Mouse (Mus musculus) limb, embryonic 13.5 days (tissue): ENCODE measurements at regions not wholly inside any gene's neighbourhood (a gene's known extent, or its start where the extent isn't known, plus 50 kb on each side); places are given as distances from the start of the nearest gene placed in this dataset.
"Not testable (repeated sequence)": the region's sequence is repeated elsewhere in the genome, so short reads cannot be mapped to it uniquely, and the experiment has no call there.

Experiments used
- ATAC-seq: fragments of 200-750 bp; cut with Nextera tagmentation; 2 replicates; pipeline ENCODE4 v1.8.0; 2017; ENCODE audit warnings: low read depth, moderate number of reproducible peaks, moderate TSS enrichment; ENCODE audit not compliant: low FRiP score
- H3K27ac ChIP-seq: fragments of 300-500 bp; sonication (generic); 2 replicates; pipeline ENCODE4 v1.5.1; 2015; ENCODE audit warnings: inconsistent platforms, mild to moderate bottlenecking, moderate library complexity
- H3K27me3 ChIP-seq: fragments of 300-500 bp; sonication (generic); 2 replicates; pipeline ENCODE4 v1.6.1; 2015; ENCODE audit warnings: mild to moderate bottlenecking, inconsistent platforms
- H3K36me3 ChIP-seq: fragments of 300-500 bp; sonication (generic); 2 replicates; pipeline ENCODE4 v1.6.1; 2015; ENCODE audit warnings: inconsistent platforms, mild to moderate bottlenecking, moderate library complexity
- H3K4me1 ChIP-seq: fragments of 300-500 bp; sonication (generic); 2 replicates; pipeline ENCODE4 v1.6.1; 2015; ENCODE audit warnings: inconsistent platforms
- H3K4me2 ChIP-seq: fragments of 300-500 bp; sonication (generic); replicated peaks from 2 replicates; pipeline ENCODE4 v1.6.1; 2015; ENCODE audit warnings: inconsistent platforms, mild to moderate bottlenecking, moderate library complexity
- H3K4me3 ChIP-seq: fragments of 300-500 bp; sonication (generic); 2 replicates; pipeline ENCODE4 v1.5.1; 2015; ENCODE audit warnings: moderate library complexity, mild to moderate bottlenecking, inconsistent platforms
- H3K9ac ChIP-seq: fragments of 300-500 bp; sonication (generic); 2 replicates; pipeline ENCODE4 v1.6.1; 2015; ENCODE audit warnings: mild to moderate bottlenecking, inconsistent platforms
- H3K9me3 ChIP-seq: fragments of 300-500 bp; sonication (generic); 2 replicates; pipeline ENCODE4 v1.6.1; 2016; ENCODE audit warnings: inconsistent platforms
- WGBS: fragments of 180-500 bp; shearing (Covaris S2); methylation state at CpG from one replicate; pipeline ENCODE4 v1.1.7; 2015; 5-methylcytosine and 5-hydroxymethylcytosine counted together

GRCm38 (mm10) chr13:74969244-74969643 lies 120.4 kb upstream of the Pcsk1 start:
- H3K4me1 ChIP-seq: no peaks in the 10 kb centered on the region
- H3K36me3 ChIP-seq: no peaks in the 10 kb centered on the region
- no peaks in the 10 kb centered on the region for H3K27me3 ChIP-seq
- ATAC-seq: no peak
- H3K27ac ChIP-seq: no peak overlapping the region
- H3K9me3 ChIP-seq: no peaks in the 10 kb centered on the region
- H3K9ac ChIP-seq: no peak overlapping the region
- 75% methylated on average over 1 of the region's 1 CpGs for WGBS
- H3K4me2 ChIP-seq: no peak overlapping the region
- H3K4me3 ChIP-seq: no peak overlapping the region

- Histone ChIP-seq H3K4me2 (no peak overlapping the region), H3K9ac (no peak overlapping the region), H3K27me3 (no peaks in the 10 kb centered on the region), H3K36me3 (no peaks in the 10 kb centered on the region), H3K9me3 (no peaks in the 10 kb centered on the region), H3K4me1 (no peaks in the 10 kb centered on the region), H3K4me3 (no peak overlapping the region), H3K27ac (no peak overlapping the region)
- 90% methylated on average over 1 of the region's 1 CpGs for WGBS
- no peak for ATAC-seq
These were observed 133.8 kb upstream of the Pcsk1 start for GRCm38 (mm10) chr13:74955876-74956275.

- not testable (repeated sequence) for H3K4me3 ChIP-seq, H3K4me2 ChIP-seq, H3K27ac ChIP-seq, H3K27me3 ChIP-seq, H3K9me3 ChIP-seq, ATAC-seq, H3K36me3 ChIP-seq, H3K9ac ChIP-seq, H3K4me1 ChIP-seq
- 40% methylated on average over 2 of the region's 2 CpGs for WGBS
These were observed 105.0 kb upstream of the Cast start for GRCm38 (mm10) chr13:74913655-74914054.

- H3K27ac ChIP-seq: no peak overlapping the region
- no peak overlapping the region for H3K9ac ChIP-seq
- WGBS: 92% methylated on average over 1 of the region's 1 CpGs
- H3K27me3 ChIP-seq: no peaks in the 10 kb centered on the region
- no peak overlapping the region for H3K4me3 ChIP-seq
- no peak overlapping the region for H3K4me2 ChIP-seq
- no peaks in the 10 kb centered on the region for H3K4me1 ChIP-seq
- no peaks in the 10 kb centered on the region for H3K9me3 ChIP-seq
- H3K36me3 ChIP-seq: no peaks in the 10 kb centered on the region
- ATAC-seq: no peak
These were observed 94.8 kb upstream of the Cast start for GRCm38 (mm10) chr13:74903213-74904055.

- Histone ChIP-seq H3K9ac (no peak overlapping the region), H3K9me3 (no peaks in the 10 kb centered on the region), H3K4me3 (no peak overlapping the region), H3K36me3 (no peaks in the 10 kb centered on the region), H3K4me2 (no peak overlapping the region), H3K27ac (no peak overlapping the region), H3K27me3 (no peaks in the 10 kb centered on the region), H3K4me1 (no peaks in the 10 kb centered on the region)
- ATAC-seq: no peak
- WGBS: 84% methylated on average over 8 of the region's 8 CpGs
These were observed 81.4 kb upstream of the Cast start for GRCm38 (mm10) chr13:74889859-74890469.

- Histone ChIP-seq H3K36me3 (no peaks in the 10 kb centered on the region), H3K9me3 (no peaks in the 10 kb centered on the region), H3K4me2 (no peak overlapping the region), H3K9ac (no peak overlapping the region), H3K27ac (no peak overlapping the region), H3K4me3 (no peak overlapping the region), H3K4me1 (no peaks in the 10 kb centered on the region), H3K27me3 (no peaks in the 10 kb centered on the region)
- ATAC-seq: no peak
- 78% methylated on average over 1 of the region's 1 CpGs for WGBS
These were observed 59.1 kb upstream of the Cast start for GRCm38 (mm10) chr13:74867720-74868119.

- no peak for ATAC-seq
- Histone ChIP-seq H3K4me3 (no peak overlapping the region), H3K27ac (no peak overlapping the region), H3K4me2 (no peak overlapping the region), H3K4me1 (no peaks in the 10 kb centered on the region), H3K36me3 (no peaks in the 10 kb centered on the region), H3K9me3 (no peaks in the 10 kb centered on the region), H3K9ac (no peak overlapping the region), H3K27me3 (no peaks in the 10 kb centered on the region)
- 88% methylated on average over 9 of the region's 9 CpGs for WGBS
These were observed 55.4 kb upstream of the Cast start for GRCm38 (mm10) chr13:74864000-74864399.

GRCm38 (mm10) chr13:74861373-74861970 lies 52.9 kb upstream of the Cast start:
- Histone ChIP-seq H3K4me1 (no peaks in the 10 kb centered on the region), H3K4me3 (no peak overlapping the region), H3K9ac (no peak overlapping the region), H3K9me3 (no peaks in the 10 kb centered on the region), H3K36me3 (no peaks in the 10 kb centered on the region), H3K27ac (no peak overlapping the region), H3K27me3 (no peaks in the 10 kb centered on the region), H3K4me2 (no peak overlapping the region)
- 7% methylated on average over 1 of the region's 1 CpGs for WGBS
- 0 out of 2 replicates have a peak, but pooled peaks have one; percentile 28 for ATAC-seq
